Mouse (Mus musculus) frontal cortex, postnatal 25 days (tissue): Measurements from ENCODE around the gene Rgs10.

Source experiments
- DNase-seq, 2 experiments: peaks; one replicate each; pipeline ENCODE4 v3.0.0; 2022; ENCODE audit warnings: low spot score in 2 of 2

The Rgs10 gene

GRCm38 (mm10) chr7:128410708-128411413 lies 7.7 kb downstream of the Rgs10 start:
- DNase-seq = no peak

GRCm38 (mm10) chr7:128408265-128408664 lies 10.3 kb downstream of the Rgs10 start:
- no peak for DNase-seq

GRCm38 (mm10) chr7:128403988-128404387 lies 14.6 kb downstream of the Rgs10 start:
- DNase-seq = no peak

GRCm38 (mm10) chr7:128403586-128403985 lies 15.0 kb downstream of the Rgs10 start:
- DNase-seq = no peak

- no peak for DNase-seq
Observed at GRCm38 (mm10) chr7:128403128-128403527, 15.4 kb downstream of the Rgs10 start.

- no peak for DNase-seq
Observed at GRCm38 (mm10) chr7:128402577-128402976, 16.0 kb downstream of the Rgs10 start.

GRCm38 (mm10) chr7:128398664-128399063 lies 19.9 kb downstream of the Rgs10 start:
- DNase-seq = no peak

GRCm38 (mm10) chr7:128397066-128397465 lies 21.5 kb downstream of the Rgs10 start:
- no peak for DNase-seq

GRCm38 (mm10) chr7:128393756-128394155 lies 24.8 kb downstream of the Rgs10 start:
- DNase-seq = no peak

GRCm38 (mm10) chr7:128392972-128393314 lies 25.6 kb downstream of the Rgs10 start:
- no peak for DNase-seq

GRCm38 (mm10) chr7:128392071-128392971 lies 26.2 kb downstream of the Rgs10 start:
- DNase-seq = no peak

- DNase-seq = no peak
Observed at GRCm38 (mm10) chr7:128391267-128392057, 27.1 kb downstream of the Rgs10 start.

GRCm38 (mm10) chr7:128388968-128389367 lies 29.6 kb downstream of the Rgs10 start:
- DNase-seq = no peak

- DNase-seq = no peak
Observed at GRCm38 (mm10) chr7:128383726-128384463, 34.7 kb downstream of the Rgs10 start.

GRCm38 (mm10) chr7:128383189-128383725 lies 35.3 kb downstream of the Rgs10 start:
- DNase-seq = no peak

GRCm38 (mm10) chr7:128382527-128382860 lies 36.1 kb downstream of the Rgs10 start:
- DNase-seq = no peak

GRCm38 (mm10) chr7:128381811-128382526 lies 36.6 kb downstream of the Rgs10 start:
- DNase-seq = no peak

GRCm38 (mm10) chr7:128381001-128381400 lies 37.6 kb downstream of the Rgs10 start:
- DNase-seq = no peak

- DNase-seq = peak in 1 of 2 experiments; percentile 16
Observed at GRCm38 (mm10) chr7:128379162-128379805, 39.3 kb downstream of the Rgs10 start.

GRCm38 (mm10) chr7:128376206-128376701 lies 42.3 kb downstream of the Rgs10 start:
- DNase-seq = no peak
